14 mouse cellular contexts compared by ENCODE assay signal in the genomic region with DNA sequence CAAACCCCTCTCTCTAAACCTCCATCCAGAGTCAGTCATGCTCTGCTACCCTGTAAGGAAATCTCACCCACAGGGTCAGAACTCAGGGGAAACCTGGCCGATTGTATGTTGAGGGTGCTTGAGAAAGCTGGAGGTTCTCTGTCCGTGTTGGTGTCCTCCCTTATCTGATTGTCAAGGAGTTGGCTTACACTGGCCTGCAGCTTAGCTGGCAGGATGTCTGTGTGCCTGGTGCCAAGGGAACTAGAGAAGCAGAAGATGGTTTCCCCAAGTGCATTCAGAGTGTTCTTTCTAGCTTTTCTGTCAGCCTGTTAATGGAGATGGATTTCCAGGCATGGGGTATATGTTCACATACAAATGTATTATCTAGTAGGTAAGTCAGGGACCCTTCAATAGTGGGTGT.
"Had no signal": no experiment of that assay in that cellular context is flagged by ENCODE, and none has a peak within 500 bp of the region (broad histone marks: within the 10 kb centered on the region; RNA-seq: fewer than 3 reads in every experiment).

No protein-coding gene starts in this region.

- H3K4me2 ChIP-seq: liver, embryonic 15.5 days; midbrain, embryonic 11.5 days; midbrain, embryonic 15.5 days; neural tube, embryonic 12.5 days had no signal

- H3K36me3 ChIP-seq: liver, embryonic 15.5 days; midbrain, embryonic 15.5 days; neural tube, embryonic 12.5 days had no signal

- H3K27me3 ChIP-seq: liver, embryonic 15.5 days; megakaryocyte, embryonic 14.5 days; midbrain, embryonic 15.5 days; neural tube, embryonic 12.5 days had no signal

- H3K9ac ChIP-seq: liver, embryonic 15.5 days; midbrain, embryonic 15.5 days; neural tube, embryonic 12.5 days had no signal

- H3K4me1 ChIP-seq: limb, embryonic 10.5 days; midbrain, embryonic 15.5 days; neural tube, embryonic 12.5 days had no signal

- H3K9me3 ChIP-seq: limb, embryonic 10.5 days; liver, embryonic 15.5 days; megakaryocyte, embryonic 14.5 days; midbrain, embryonic 15.5 days; neural tube, embryonic 12.5 days had no signal

- H3K4me3 ChIP-seq: left cerebral cortex, adult 2 months; limb, embryonic 10.5 days; liver, embryonic 15.5 days; megakaryocyte, embryonic 14.5 days; midbrain, embryonic 15.5 days; neural tube, embryonic 12.5 days had no signal

- DNase-seq: kidney, adult 18-20 months; kidney, postnatal 10 days; lung, adult 2 months; lung, postnatal 10 days; thymus, postnatal 4 days had no signal

- H3K27ac ChIP-seq: left cerebral cortex, adult 2 months; limb, embryonic 10.5 days; liver, embryonic 15.5 days; macrophage; midbrain, embryonic 15.5 days; neural tube, embryonic 12.5 days; stomach, postnatal 0 days had no signal

- ATAC-seq: midbrain, embryonic 15.5 days had no signal
